Mouse (Mus musculus) embryonic facial prominence, embryonic 11.5 days (tissue): ENCODE data around the gene Samsn1. TPM values are rescaled to one million over a fixed set of nuclear protein-coding genes. Genes with fewer than 3 reads are reported as not detected.

Experiments
- ATAC-seq: fragments of 200-750 bp; cut with Nextera tagmentation; replicated peaks from 2 replicates; pipeline ENCODE4 v1.8.0; 2017; ENCODE audit warnings: low read depth; ENCODE audit not compliant: insufficient number of reproducible peaks, low FRiP score, low TSS enrichment
- DNase-seq: peaks from one replicate; pipeline ENCODE4 v3.0.0-alpha.2; 2015; ENCODE audit warnings: low spot score
- H3K27ac ChIP-seq: fragments of 300-500 bp; sonication (generic); replicated peaks from 2 replicates; pipeline ENCODE4 v1.5.1; 2014; ENCODE audit warnings: mild to moderate bottlenecking, low read depth, low read length, control low read depth
- H3K27me3 ChIP-seq: fragments of 300-500 bp; sonication (generic); 2 replicates; pipeline ENCODE4 v1.6.1; 2014; ENCODE audit warnings: mild to moderate bottlenecking, low read length, moderate library complexity, mixed read lengths; ENCODE audit not compliant: control insufficient read depth, insufficient read depth
- H3K36me3 ChIP-seq: fragments of 300-500 bp; sonication (generic); replicated peaks from 2 replicates; pipeline ENCODE4 v1.6.1; 2014; ENCODE audit warnings: low read depth, mild to moderate bottlenecking, low read length, moderate library complexity, mixed read lengths; ENCODE audit not compliant: control insufficient read depth, insufficient read depth
- H3K4me1 ChIP-seq: fragments of 300-500 bp; sonication (generic); 2 replicates; pipeline ENCODE4 v1.6.1; 2014; ENCODE audit warnings: low read length, mixed read lengths; ENCODE audit not compliant: control insufficient read depth, insufficient read depth
- H3K4me2 ChIP-seq: fragments of 300-500 bp; sonication (generic); 2 replicates; pipeline ENCODE4 v1.6.1; 2014; ENCODE audit warnings: low read depth, mild to moderate bottlenecking, control low read depth, low read length, moderate library complexity
- H3K4me3 ChIP-seq: fragments of 300-500 bp; sonication (generic); 2 replicates; pipeline ENCODE4 v1.5.1; 2014; ENCODE audit warnings: low read depth, low read length, control low read depth
- H3K9ac ChIP-seq: fragments of 300-500 bp; sonication (generic); replicated peaks from 2 replicates; pipeline ENCODE4 v1.6.1; 2014; ENCODE audit warnings: mild to moderate bottlenecking, control low read depth, low read length
- H3K9me3 ChIP-seq: fragments of 300-500 bp; sonication (generic); replicated peaks from 2 replicates; pipeline ENCODE4 v1.6.1; 2016; ENCODE audit warnings: mild to moderate bottlenecking, low read length, inconsistent platforms, mixed read lengths; ENCODE audit not compliant: control insufficient read depth
- WGBS: fragments of 180-500 bp; shearing (Covaris S2); extraction: QIAGEN DNeasy Blood & Tissue Kit; methylation state at CpG from one replicate; pipeline ENCODE4 v1.1.7; 2014; 5-methylcytosine and 5-hydroxymethylcytosine counted together
- polyA plus RNA-seq: library from polyadenylated mRNA; unstranded; fragments of >200 nt; fragmentation: Nextera tagmentation; extraction: Ambion mirVana; gene quantifications from 2 replicates; pipeline ENCODE4 v1.2.1, GENCODE M21; 2014

The Samsn1 gene
- 2.5 and 2.9 TPM in 2 replicates for polyA plus RNA-seq

DNA sequence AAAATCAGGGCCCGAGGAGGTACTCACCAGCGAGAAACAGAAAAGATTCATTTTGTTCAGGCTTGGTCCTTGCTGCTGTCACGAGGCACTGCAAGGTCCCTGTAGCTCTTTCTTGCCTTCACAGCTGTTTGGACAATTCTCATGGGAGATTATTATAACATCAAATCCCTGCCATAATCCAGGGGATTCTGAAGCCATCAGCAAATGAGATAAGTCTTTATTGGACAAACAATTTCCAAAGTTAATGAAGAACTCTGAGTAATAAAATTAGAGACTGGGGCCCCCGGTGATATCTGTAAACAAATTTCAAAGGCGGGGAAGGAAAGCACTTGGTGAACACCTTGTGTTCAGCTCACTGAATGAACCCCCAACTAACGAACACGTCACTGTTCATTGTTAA is at the start of gene Samsn1:
Gene Samsn1 (minus strand): TSS at position 101 of the 400 bp plus-strand sequence.
- no peak for DNase-seq
- no peak within 1 kb of the TSS for H3K27ac ChIP-seq
- H3K4me1 ChIP-seq = no peaks in the 10 kb centered on the region
- H3K9ac ChIP-seq = no peak within 1 kb of the TSS
- H3K9me3 ChIP-seq = no peaks in the 10 kb centered on the region
- 82% methylated on average over 7 of the region's 7 CpGs for WGBS
- ATAC-seq = no peak
- H3K36me3 ChIP-seq = no peaks in the 10 kb centered on the region
- H3K4me2 ChIP-seq = no peak within 1 kb of the TSS
- H3K4me3 ChIP-seq = no peak within 1 kb of the TSS
- no peaks in the 10 kb centered on the region for H3K27me3 ChIP-seq

DNA sequence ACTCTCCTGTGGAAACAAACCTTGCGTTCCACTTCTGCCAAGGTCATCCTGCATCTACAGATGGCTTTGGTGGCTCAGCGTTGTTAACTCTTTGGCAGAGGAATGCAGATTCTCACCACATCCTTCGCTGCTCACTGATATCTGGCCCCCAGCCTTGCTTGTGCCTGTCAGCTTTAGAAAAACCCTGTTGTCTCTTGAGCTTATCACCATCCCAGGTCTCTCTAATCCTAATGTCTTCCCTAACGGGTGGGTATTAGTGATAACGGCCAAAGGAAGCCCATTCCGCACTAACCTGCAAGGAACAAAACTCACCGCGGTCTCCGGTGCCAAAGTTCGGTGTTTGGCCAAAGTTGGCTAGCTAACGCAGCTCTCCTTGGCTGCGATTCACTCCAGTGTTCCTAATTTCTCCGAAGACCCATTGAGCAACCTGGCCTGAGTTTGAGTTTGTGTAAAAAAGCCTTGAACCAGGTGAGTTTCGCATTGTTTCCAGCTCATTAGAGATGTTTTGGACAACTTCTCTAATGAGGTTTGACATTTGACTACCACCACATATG is 44.1 kb upstream of the Samsn1 start:
- whole genome bisulfite sequencing = 94% methylated on average over 14 of the region's 14 CpGs
- DNase-seq = no peak
- ATAC-seq = no peak
- no peak overlapping the region for H3K4me3 ChIP-seq
- no peak overlapping the region for H3K27ac ChIP-seq
- H3K36me3 ChIP-seq = no peaks in the 10 kb centered on the region
- H3K27me3 ChIP-seq = no peaks in the 10 kb centered on the region
- H3K4me2 ChIP-seq = no peak overlapping the region
- H3K4me1 ChIP-seq = no peaks in the 10 kb centered on the region
- H3K9ac ChIP-seq = no peak overlapping the region
- H3K9me3 ChIP-seq = no peaks in the 10 kb centered on the region

DNA sequence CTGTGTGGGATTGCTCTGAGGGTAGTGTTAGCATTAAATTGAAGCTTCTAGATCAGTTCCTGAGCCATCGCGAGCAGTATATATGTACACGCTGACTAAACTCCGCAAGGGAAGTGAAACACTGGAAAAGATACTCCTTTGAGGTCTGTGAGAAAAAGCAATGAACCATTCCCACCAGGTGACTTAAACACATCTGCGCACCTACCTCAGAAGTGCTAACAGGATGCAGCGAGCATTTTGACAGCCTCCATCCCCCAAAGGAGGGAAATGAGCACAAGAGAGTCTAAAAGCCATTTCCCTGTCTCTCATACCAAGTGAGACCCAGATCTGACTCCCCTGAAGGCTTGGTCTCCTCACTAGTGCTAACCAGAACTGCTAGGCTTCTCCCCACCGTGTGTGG is 32.9 kb upstream of the Samsn1 start:
- Histone ChIP-seq H3K27me3 (no peaks in the 10 kb centered on the region), H3K9ac (no peak overlapping the region), H3K9me3 (no peaks in the 10 kb centered on the region), H3K4me2 (no peak overlapping the region), H3K27ac (no peak overlapping the region), H3K4me3 (no peak overlapping the region), H3K4me1 (no peaks in the 10 kb centered on the region), H3K36me3 (no peaks in the 10 kb centered on the region)
- 93% methylated on average over 7 of the region's 7 CpGs for WGBS
- DNase-seq = no peak
- ATAC-seq = no peak

DNA sequence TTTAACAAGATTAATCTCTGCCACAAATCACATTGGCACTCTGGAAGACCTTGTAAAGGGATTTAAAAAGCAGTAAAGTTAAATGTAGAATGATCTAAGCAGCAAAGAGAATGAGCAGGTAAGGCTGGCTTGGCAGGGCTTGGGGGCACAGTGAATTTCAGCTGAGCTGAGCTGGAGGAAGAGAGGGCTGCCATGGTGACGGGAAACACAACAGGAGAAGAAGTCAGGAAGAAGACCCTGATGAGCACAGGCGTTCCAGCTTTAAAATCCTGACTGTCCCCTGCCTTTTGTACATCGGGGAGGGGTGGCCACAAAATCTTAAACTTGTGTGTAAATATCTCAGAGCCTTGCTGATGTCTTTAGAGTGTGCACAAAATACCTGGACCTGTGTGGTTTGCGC is 32.0 kb upstream of the Samsn1 start:
- Histone ChIP-seq H3K27ac (no peak overlapping the region), H3K36me3 (no peaks in the 10 kb centered on the region), H3K4me3 (no peak overlapping the region), H3K4me2 (no peak overlapping the region), H3K9ac (no peak overlapping the region), H3K27me3 (no peaks in the 10 kb centered on the region), H3K4me1 (no peaks in the 10 kb centered on the region), H3K9me3 (no peaks in the 10 kb centered on the region)
- ATAC-seq = no peak
- 69% methylated on average over 4 of the region's 4 CpGs for WGBS
- no peak for DNase-seq

DNA sequence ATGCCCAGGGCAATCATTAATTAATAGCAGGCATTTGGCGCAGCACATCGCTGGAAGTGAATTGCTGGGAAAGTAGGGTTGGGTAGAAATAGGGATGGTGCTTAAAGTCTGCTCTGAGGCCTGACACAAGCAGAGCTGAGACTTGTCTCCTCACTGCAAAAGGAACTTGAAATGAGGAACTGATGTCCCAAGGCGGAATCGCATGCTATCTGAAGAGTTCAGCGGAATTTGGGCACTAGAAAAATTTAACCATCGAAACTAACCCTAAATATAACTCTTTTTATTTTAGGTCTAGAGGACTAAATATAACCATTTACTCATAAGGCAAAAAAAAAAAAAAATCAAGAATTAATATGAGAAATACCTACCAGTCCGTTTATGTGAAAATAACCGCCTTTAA is 31.5 kb upstream of the Samsn1 start:
- DNase-seq = peak; percentile 41
- ATAC-seq = no peak
- 70% methylated on average over 8 of the region's 8 CpGs for WGBS

DNA sequence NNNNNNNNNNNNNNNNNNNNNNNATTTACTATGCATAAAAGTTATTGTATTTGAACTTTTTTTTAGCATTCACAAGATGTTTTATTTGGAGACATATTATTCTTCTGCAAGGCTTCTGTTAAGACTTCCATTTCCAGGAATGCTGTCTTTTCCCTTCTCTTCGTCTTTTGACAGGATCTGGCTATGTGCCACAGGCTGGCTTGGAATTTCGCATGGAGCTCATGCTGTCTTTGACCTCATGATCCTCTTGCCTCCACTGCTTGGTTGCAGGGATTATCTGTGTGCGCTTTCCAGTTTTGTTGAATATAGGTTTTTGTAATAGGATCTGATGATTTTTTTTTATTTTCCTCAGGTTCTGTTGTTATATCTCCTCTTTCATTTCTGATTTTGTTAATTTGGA is 25.0 kb upstream of the Samsn1 start:
- Histone ChIP-seq H3K36me3 (no peaks in the 10 kb centered on the region), H3K27ac (no peak overlapping the region), H3K9me3 (no peaks in the 10 kb centered on the region), H3K4me3 (no peak overlapping the region), H3K4me1 (no peaks in the 10 kb centered on the region), H3K9ac (no peak overlapping the region), H3K27me3 (no peaks in the 10 kb centered on the region), H3K4me2 (no peak overlapping the region)
- ATAC-seq = no peak
- DNase-seq = no peak
- WGBS = 77% methylated on average over 3 of the region's 3 CpGs

More for the DNA sequence above, 31.5 kb upstream of the Samsn1 start:
- Histone ChIP-seq H3K27ac (no peak overlapping the region), H3K4me3 (no peak overlapping the region), H3K9ac (no peak overlapping the region), H3K4me2 (no peak overlapping the region), H3K27me3 (no peaks in the 10 kb centered on the region), H3K4me1 (no peaks in the 10 kb centered on the region), H3K36me3 (no peaks in the 10 kb centered on the region), H3K9me3 (no peaks in the 10 kb centered on the region)

DNA sequence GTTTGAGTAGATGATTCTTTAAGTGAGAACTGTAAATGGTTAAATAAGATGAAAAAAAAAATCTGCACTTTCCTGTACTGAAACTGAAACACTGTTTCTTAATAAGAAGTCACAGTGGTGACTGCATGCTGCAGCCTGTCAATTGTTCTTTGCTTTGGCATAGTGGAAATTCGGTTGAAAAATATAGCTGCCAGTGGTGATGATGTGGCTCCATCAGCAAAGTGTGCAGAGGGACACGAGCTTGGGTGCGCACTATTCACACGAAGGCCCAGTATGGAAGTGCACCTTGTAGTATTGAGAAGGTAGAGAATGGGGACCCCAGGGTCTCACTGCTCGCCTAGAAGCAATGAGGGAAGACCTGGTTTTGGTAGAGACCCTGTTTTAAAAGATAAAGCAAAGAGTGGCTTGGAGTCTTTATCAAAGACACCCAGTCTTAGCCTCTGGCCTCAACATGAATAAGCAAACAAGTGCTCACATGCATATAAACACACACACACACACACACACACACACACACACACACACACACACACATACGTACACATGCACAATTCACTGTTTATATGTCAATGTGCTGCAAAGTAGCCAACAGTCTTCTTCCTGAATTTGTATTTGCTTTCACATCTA is 18.4 kb upstream of the Samsn1 start:
- H3K27ac ChIP-seq = no peak overlapping the region
- WGBS = 90% methylated on average over 6 of the region's 6 CpGs
- no peaks in the 10 kb centered on the region for H3K27me3 ChIP-seq
- ATAC-seq = no peak
- H3K9me3 ChIP-seq = no peaks in the 10 kb centered on the region
- no peaks in the 10 kb centered on the region for H3K36me3 ChIP-seq
- H3K4me2 ChIP-seq = no peak overlapping the region
- no peak for DNase-seq
- H3K4me1 ChIP-seq = no peaks in the 10 kb centered on the region
- H3K4me3 ChIP-seq = no peak overlapping the region
- H3K9ac ChIP-seq = no peak overlapping the region

DNA sequence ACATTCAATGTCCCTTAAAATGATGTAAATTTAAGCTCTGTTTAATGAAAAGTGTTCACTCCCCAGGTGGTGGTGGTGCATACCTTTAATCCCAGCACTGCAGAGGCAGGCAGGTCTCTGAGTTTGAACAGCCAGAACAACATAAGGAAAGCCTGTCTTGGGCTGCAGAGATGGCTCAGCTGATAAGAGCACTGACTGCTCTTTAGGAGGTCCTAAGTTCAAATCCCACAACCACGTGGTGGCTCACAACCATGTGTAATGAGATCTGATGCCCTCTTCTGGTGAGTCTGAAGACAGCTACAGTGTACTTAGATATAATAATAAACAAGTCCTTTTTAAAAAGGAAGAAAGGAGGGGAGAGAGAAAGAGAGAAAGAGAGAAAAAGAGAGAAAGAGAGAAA is 2.9 kb downstream of the Samsn1 start:
- no peaks in the 10 kb centered on the region for H3K27me3 ChIP-seq
- H3K9ac ChIP-seq = no peak overlapping the region
- no peak overlapping the region for H3K27ac ChIP-seq
- H3K4me1 ChIP-seq = no peaks in the 10 kb centered on the region
- H3K4me2 ChIP-seq = no peak overlapping the region
- no peaks in the 10 kb centered on the region for H3K36me3 ChIP-seq
- no peak for DNase-seq
- no peaks in the 10 kb centered on the region for H3K9me3 ChIP-seq
- ATAC-seq = no peak
- WGBS = 43% methylated on average over 1 of the region's 1 CpGs
- no peak overlapping the region for H3K4me3 ChIP-seq
